Mouse (Mus musculus) R1 (cell line): Measurements from ENCODE around the gene Psmb5.

Experiments
- DNase-seq: peaks from one replicate; pipeline ENCODE4 v3.0.0-alpha.2; 2018; ENCODE audit warnings: low read depth, low spot score

Gene Psmb5

GRCm38 (mm10) chr14:54592319-54592934, 25.4 kb downstream of the Psmb5 start:
- DNase-seq, result no peak

- no peak for DNase-seq
These were observed 26.8 kb downstream of the Psmb5 start for GRCm38 (mm10) chr14:54591056-54591455.

- peak; percentile 79 for DNase-seq
These were observed 34.0 kb downstream of the Psmb5 start for GRCm38 (mm10) chr14:54583681-54584338.

GRCm38 (mm10) chr14:54582536-54582935, 35.3 kb downstream of the Psmb5 start:
- DNase-seq, result no peak

- DNase-seq, result no peak
These were observed 38.2 kb downstream of the Psmb5 start for GRCm38 (mm10) chr14:54579638-54580037.

- peak; percentile 87 for DNase-seq
These were observed 39.8 kb downstream of the Psmb5 start for GRCm38 (mm10) chr14:54578063-54578462.

- DNase-seq, result peak; percentile 98
These were observed 40.5 kb downstream of the Psmb5 start, which contains the start of gene Ajuba for GRCm38 (mm10) chr14:54577089-54577982. TSS of gene Ajuba (minus strand) at chr14:54577558.

GRCm38 (mm10) chr14:54576241-54577088, 41.4 kb downstream of the Psmb5 start:
- DNase-seq, result no peak

GRCm38 (mm10) chr14:54575631-54576030, 42.2 kb downstream of the Psmb5 start:
- peak; percentile 97 for DNase-seq

GRCm38 (mm10) chr14:54575031-54575430, 42.8 kb downstream of the Psmb5 start:
- no peak for DNase-seq

GRCm38 (mm10) chr14:54574253-54574652, 43.6 kb downstream of the Psmb5 start:
- DNase-seq, result peak; percentile 61

- DNase-seq, result peak; percentile 98
These were observed 44.8 kb downstream of the Psmb5 start for GRCm38 (mm10) chr14:54572790-54573736.

- DNase-seq, result no peak
These were observed 45.7 kb downstream of the Psmb5 start for GRCm38 (mm10) chr14:54572122-54572521.

GRCm38 (mm10) chr14:54569451-54570392, 48.1 kb downstream of the Psmb5 start:
- DNase-seq, result no peak

- peak; percentile 87 for DNase-seq
These were observed 49.0 kb downstream of the Psmb5 start for GRCm38 (mm10) chr14:54568694-54569414.
